Mouse (Mus musculus): Measurements from ENCODE around the gene AI413582. TPM values are rescaled to one million over a fixed set of nuclear protein-coding genes. Genes with fewer than 3 reads are reported as not detected.

The AI413582 gene
- total and polyA plus RNA-seq, 3 experiments: 20.6 to 56.5 TPM; not detected in 1

DNA sequence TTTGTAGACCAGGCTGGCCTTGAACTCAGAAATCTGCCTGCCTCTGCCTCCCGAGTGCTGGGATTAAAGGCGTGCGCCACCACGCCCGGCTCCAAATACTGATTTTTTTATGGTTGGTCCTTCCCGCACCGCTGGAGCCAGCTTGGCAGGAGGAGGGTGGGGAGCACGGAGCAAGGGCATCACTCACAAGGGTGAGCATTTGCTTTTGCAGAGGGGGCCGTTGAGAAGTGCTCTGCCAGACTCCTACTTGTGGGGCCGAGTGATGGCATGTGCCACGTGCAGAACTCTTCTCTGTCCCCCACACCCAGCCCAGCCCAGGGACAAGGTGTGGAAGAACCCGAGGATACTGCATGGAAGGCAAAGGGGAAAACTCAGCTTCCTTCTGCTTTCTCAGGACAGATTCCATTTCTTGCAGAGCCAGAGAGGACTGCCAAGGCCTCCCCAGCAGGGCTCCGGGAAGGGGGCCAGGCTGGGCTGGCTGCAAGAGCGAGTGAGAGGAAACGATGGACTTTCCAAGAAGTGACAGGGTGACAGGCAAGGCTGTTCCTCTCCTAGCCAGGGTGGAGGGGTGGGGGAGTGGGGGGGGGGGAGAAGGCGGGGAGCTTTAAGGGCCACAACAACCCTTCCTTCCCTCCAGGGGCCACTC lies 9.0 kb upstream of the AI413582 start:
- Histone ChIP-seq H3K9me3 (replicated peaks; ENCODE audit: insufficient read depth, low read length) (no peaks in the 10 kb centered on the region), H3K27ac (ENCODE audit: control insufficient read depth, low read depth, low read length) (no peak overlapping the region), H3K36me3 (ENCODE audit: control insufficient read depth in 1 of 2, insufficient read depth in 2 of 2, low read length in 2 of 2) (no peaks in the 10 kb centered on the region), H3K27me3 (ENCODE audit: control insufficient read depth in 1 of 2, insufficient read depth in 2 of 2, low read length in 2 of 2) (no peaks in the 10 kb centered on the region), H3K79me2 (ENCODE audit: control insufficient read depth, insufficient read depth, low read length, poor library complexity) (no peaks in the 10 kb centered on the region), H3K9ac (ENCODE audit: control insufficient read depth, low read depth, low read length, poor library complexity, severe bottlenecking) (no peak overlapping the region), H3K4me1 (ENCODE audit: control insufficient read depth in 1 of 2, insufficient read depth in 2 of 2, low read length in 2 of 2) (no peaks in the 10 kb centered on the region), H3K4me3 (ENCODE audit: control insufficient read depth in 1 of 2, insufficient read depth in 1 of 2, low read depth in 2 of 2, low read length in 2 of 2) (no peak overlapping the region)
- TF ChIP-seq POLR2AphosphoS5 (IDR thresholded peaks at IDR 0.05; ENCODE audit: borderline replicate concordance, low read depth, low read length): no peak
- TF ChIP-seq CTCF (IDR thresholded peaks at IDR 0.05 in 2 of 3, conservative IDR thresholded peaks at IDR 0.05 in 1 of 3; ENCODE audit: control insufficient read depth in 1 of 3, insufficient read depth in 1 of 3, low read depth in 2 of 3, low read length in 3 of 3, poor library complexity in 1 of 3, severe bottlenecking in 1 of 3): no peak
- no peak for TF ChIP-seq GABPA (IDR thresholded peaks at IDR 0.05; ENCODE audit: low read depth, low read length)
- no peak for TF ChIP-seq POLR2AphosphoS2 (IDR thresholded peaks at IDR 0.05; ENCODE audit: low read length)
- TF ChIP-seq TBP (IDR thresholded peaks at IDR 0.05; ENCODE audit: low read depth, low read length): no peak
- no peak for TF ChIP-seq EP300 (IDR thresholded peaks at IDR 0.05; ENCODE audit: low read depth in 1 of 2, low read length in 2 of 2)
- TF ChIP-seq RCOR1 (IDR thresholded peaks at IDR 0.05; ENCODE audit: low read depth, low read length): no peak
- no peak for TF ChIP-seq BHLHE40 (IDR thresholded peaks at IDR 0.05; ENCODE audit: borderline replicate concordance, low read depth, low read length)
- DNase-seq (ENCODE audit: low read depth, low spot score): no peak

DNA sequence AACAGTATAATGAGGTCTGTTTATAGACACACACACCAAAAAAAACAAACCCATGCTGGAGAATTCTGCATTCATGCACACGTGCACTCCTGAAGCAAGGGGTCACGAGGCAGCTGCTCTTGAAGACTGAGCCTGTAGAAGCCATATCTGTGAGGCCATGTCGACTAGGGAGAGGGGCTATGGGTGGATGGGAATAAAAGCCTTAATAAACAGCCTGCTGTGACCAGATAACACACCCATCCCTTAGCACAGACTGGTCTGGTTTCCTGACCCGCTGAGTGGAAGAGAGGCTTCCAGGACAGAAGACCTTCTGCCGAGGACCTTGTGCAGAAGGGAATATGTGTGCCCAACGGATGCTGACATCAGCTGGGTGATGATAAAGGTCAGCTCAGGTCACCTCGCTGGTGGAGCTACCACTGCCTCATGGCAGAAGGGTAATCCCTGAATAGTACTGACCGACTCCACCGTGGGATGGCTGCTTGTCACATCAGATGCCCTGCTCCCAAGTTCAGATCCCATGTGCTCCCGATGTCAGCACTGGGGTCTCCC lies 8.3 kb upstream of the AI413582 start:
- H3K4me1 ChIP-seq (ENCODE audit: control insufficient read depth in 1 of 2, insufficient read depth in 2 of 2, low read length in 2 of 2): no peaks in the 10 kb centered on the region
- TF ChIP-seq HCFC1 (IDR thresholded peaks at IDR 0.05; ENCODE audit: low read depth, low read length) (no peak), POLR2AphosphoS2 (IDR thresholded peaks at IDR 0.05; ENCODE audit: low read length) (no peak), ZC3H11A (IDR thresholded peaks at IDR 0.05; ENCODE audit: low read depth, low read length) (no peak), TAL1 (IDR thresholded peaks at IDR 0.05; ENCODE audit: low read length) (peak; percentile 37), EP300 (IDR thresholded peaks at IDR 0.05; ENCODE audit: low read depth in 1 of 2, low read length in 2 of 2) (no peak)
- H3K27ac ChIP-seq (ENCODE audit: control insufficient read depth, low read depth, low read length): no peak overlapping the region
- H3K9me3 ChIP-seq (replicated peaks; ENCODE audit: insufficient read depth, low read length): no peaks in the 10 kb centered on the region
- no peak overlapping the region for H3K4me3 ChIP-seq (ENCODE audit: control insufficient read depth in 1 of 2, insufficient read depth in 1 of 2, low read depth in 2 of 2, low read length in 2 of 2)
- H3K36me3 ChIP-seq (ENCODE audit: control insufficient read depth in 1 of 2, insufficient read depth in 2 of 2, low read length in 2 of 2): no peaks in the 10 kb centered on the region
- H3K9ac ChIP-seq (ENCODE audit: control insufficient read depth, low read depth, low read length, poor library complexity, severe bottlenecking): no peak overlapping the region
- H3K79me2 ChIP-seq (ENCODE audit: control insufficient read depth, insufficient read depth, low read length, poor library complexity): no peaks in the 10 kb centered on the region
- no peaks in the 10 kb centered on the region for H3K27me3 ChIP-seq (ENCODE audit: control insufficient read depth in 1 of 2, insufficient read depth in 2 of 2, low read length in 2 of 2)
- no peak for DNase-seq (ENCODE audit: low read depth, low spot score)

DNA sequence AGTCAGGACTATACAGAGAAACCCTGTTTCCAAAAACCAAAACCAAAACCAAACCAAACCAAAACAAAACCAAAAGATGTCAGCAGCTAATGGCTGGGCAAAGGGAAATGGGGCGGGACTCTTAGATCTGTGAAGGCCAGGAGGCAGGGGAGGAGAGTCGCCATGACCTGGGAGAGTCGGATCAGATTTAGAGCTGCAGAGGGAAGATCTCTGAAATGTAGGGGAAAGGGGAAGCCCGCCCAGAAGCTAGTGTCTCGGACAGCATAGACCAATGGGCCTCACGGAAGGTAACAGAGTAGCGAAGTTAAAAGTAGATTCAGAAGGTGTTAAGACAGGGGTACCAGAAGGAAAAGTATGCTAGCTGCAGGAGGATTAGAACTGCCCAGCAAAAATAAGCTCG lies 5.8 kb upstream of the AI413582 start:
- TF ChIP-seq GABPA (IDR thresholded peaks at IDR 0.05; ENCODE audit: low read depth, low read length): no peak
- TF ChIP-seq MAZ (IDR thresholded peaks at IDR 0.05; ENCODE audit: low read depth, low read length): no peak
- TF ChIP-seq MYB (IDR thresholded peaks at IDR 0.05; ENCODE audit: low read depth, low read length): no peak
- no peak for TF ChIP-seq HCFC1 (IDR thresholded peaks at IDR 0.05; ENCODE audit: low read depth, low read length)
- TF ChIP-seq SIN3A (IDR thresholded peaks at IDR 0.05; ENCODE audit: low read length): no peak
- no peak for TF ChIP-seq EP300 (IDR thresholded peaks at IDR 0.05; ENCODE audit: low read depth in 1 of 2, low read length in 2 of 2)
- TF ChIP-seq GATA1 (IDR thresholded peaks at IDR 0.05; ENCODE audit: low read depth, low read length): no peak
- TF ChIP-seq KAT2A (conservative IDR thresholded peaks at IDR 0.05; ENCODE audit: low read depth, low read length): no peak
- TF ChIP-seq MEF2A (IDR thresholded peaks at IDR 0.05; ENCODE audit: extremely low read depth, insufficient replicate concordance, low read depth, low read length, poor library complexity, severe bottlenecking): no peak
- no peak for TF ChIP-seq CTCF (IDR thresholded peaks at IDR 0.05 in 2 of 3, conservative IDR thresholded peaks at IDR 0.05 in 1 of 3; ENCODE audit: control insufficient read depth in 1 of 3, insufficient read depth in 1 of 3, low read depth in 2 of 3, low read length in 3 of 3, poor library complexity in 1 of 3, severe bottlenecking in 1 of 3)
- TF ChIP-seq CHD2 (IDR thresholded peaks at IDR 0.05; ENCODE audit: low read length): no peak
- TF ChIP-seq MAX (IDR thresholded peaks at IDR 0.05; ENCODE audit: low read length): no peak
- no peak for TF ChIP-seq ZKSCAN1 (IDR thresholded peaks at IDR 0.05; ENCODE audit: low read depth, low read length)
- TF ChIP-seq MXI1 (IDR thresholded peaks at IDR 0.05; ENCODE audit: low read depth, low read length): no peak
- TF ChIP-seq ZC3H11A (IDR thresholded peaks at IDR 0.05; ENCODE audit: low read depth, low read length): no peak
- TF ChIP-seq CHD1 (IDR thresholded peaks at IDR 0.05; ENCODE audit: low read depth, low read length): no peak
- TF ChIP-seq NRF1 (IDR thresholded peaks at IDR 0.05; ENCODE audit: insufficient read depth, low read depth, low read length, poor library complexity, severe bottlenecking): no peak
- Histone ChIP-seq H3K4me3 (ENCODE audit: control insufficient read depth in 1 of 2, insufficient read depth in 1 of 2, low read depth in 2 of 2, low read length in 2 of 2) (no peak overlapping the region), H3K79me2 (ENCODE audit: control insufficient read depth, insufficient read depth, low read length, poor library complexity) (no peaks in the 10 kb centered on the region), H3K9ac (ENCODE audit: control insufficient read depth, low read depth, low read length, poor library complexity, severe bottlenecking) (no peak overlapping the region), H3K27me3 (ENCODE audit: control insufficient read depth in 1 of 2, insufficient read depth in 2 of 2, low read length in 2 of 2) (no peaks in the 10 kb centered on the region), H3K9me3 (replicated peaks; ENCODE audit: insufficient read depth, low read length) (no peaks in the 10 kb centered on the region), H3K36me3 (ENCODE audit: control insufficient read depth in 1 of 2, insufficient read depth in 2 of 2, low read length in 2 of 2) (peaks cover 0 to 1% of the 10 kb centered on the region in 2 experiments; a peak in 1 of 4 replicates), H3K4me1 (ENCODE audit: control insufficient read depth in 1 of 2, insufficient read depth in 2 of 2, low read length in 2 of 2) (peaks cover 0 to 1% of the 10 kb centered on the region in 2 experiments; a peak in 3 of 4 replicates), H3K27ac (ENCODE audit: control insufficient read depth, low read depth, low read length) (no peak overlapping the region)
- no peak for DNase-seq (ENCODE audit: low read depth, low spot score)
